Mouse (Mus musculus): ENCODE data around the gene Gpat3. TPM values are rescaled to one million over a fixed set of nuclear protein-coding genes. Genes with fewer than 3 reads are reported as not detected.
A peak's percentile ranks its signal among the peaks of the same experiment; 100 is the strongest.

Gene Gpat3
- polyA plus RNA-seq, 1 experiment from 2014 or later: 1.5 TPM

GRCm38 (mm10) chr5:100912366-100912765 is 66.9 kb downstream of the Gpat3 start:
- DNase-seq (ENCODE audit: low spot score): peak; percentile 36
- H3K4me3 ChIP-seq (ENCODE audit: low read depth, low read length): no peak overlapping the region
- H3K9me3 ChIP-seq (ENCODE audit: control insufficient read depth, low read length): no peaks in the 10 kb centered on the region
- H3K4me2 ChIP-seq (ENCODE audit: low read depth, low read length): no peak overlapping the region
- ATAC-seq (ENCODE audit: low read depth): peak; percentile 30; the same call in 1 of the 2 replicates
- no peaks in the 10 kb centered on the region for H3K4me1 ChIP-seq (ENCODE audit: control insufficient read depth, insufficient read depth, low read length)
- no peak overlapping the region for H3K9ac ChIP-seq (ENCODE audit: low read depth, low read length)
- no peaks in the 10 kb centered on the region for H3K36me3 ChIP-seq (ENCODE audit: control insufficient read depth, insufficient read depth, low read length)
- WGBS: 64% methylated on average over 7 of the region's 7 CpGs
- no peak overlapping the region for H3K27ac ChIP-seq (replicated peaks; ENCODE audit: low read depth, low read length)
- peaks cover 6% of the 10 kb centered on the region; the same call in 1 of the 2 replicates for H3K27me3 ChIP-seq (replicated peaks; ENCODE audit: control insufficient read depth, insufficient read depth, low read length)

- Histone ChIP-seq H3K9ac (ENCODE audit: low read depth, low read length) (no peak overlapping the region), H3K36me3 (ENCODE audit: control insufficient read depth, insufficient read depth, low read length) (no peaks in the 10 kb centered on the region), H3K27me3 (replicated peaks; ENCODE audit: control insufficient read depth, insufficient read depth, low read length) (peaks cover 6% of the 10 kb centered on the region; the same call in 1 of the 2 replicates), H3K4me2 (ENCODE audit: low read depth, low read length) (no peak overlapping the region), H3K4me3 (ENCODE audit: low read depth, low read length) (no peak overlapping the region), H3K4me1 (ENCODE audit: control insufficient read depth, insufficient read depth, low read length) (no peaks in the 10 kb centered on the region), H3K9me3 (ENCODE audit: control insufficient read depth, low read length) (no peaks in the 10 kb centered on the region), H3K27ac (replicated peaks; ENCODE audit: low read depth, low read length) (no peak overlapping the region)
- WGBS: 51% methylated on average over 9 of the region's 9 CpGs
- DNase-seq (ENCODE audit: low spot score): no peak
- no peak for ATAC-seq (ENCODE audit: low read depth)
Measured at GRCm38 (mm10) chr5:100913274-100913673, 67.8 kb downstream of the Gpat3 start.

- ATAC-seq (ENCODE audit: low read depth): no peak
- Histone ChIP-seq H3K4me3 (ENCODE audit: low read depth, low read length) (no peak overlapping the region), H3K27me3 (replicated peaks; ENCODE audit: control insufficient read depth, insufficient read depth, low read length) (peaks cover 6% of the 10 kb centered on the region; the same call in 1 of the 2 replicates), H3K36me3 (ENCODE audit: control insufficient read depth, insufficient read depth, low read length) (no peaks in the 10 kb centered on the region), H3K4me2 (ENCODE audit: low read depth, low read length) (no peak overlapping the region), H3K9ac (ENCODE audit: low read depth, low read length) (no peak overlapping the region), H3K9me3 (ENCODE audit: control insufficient read depth, low read length) (no peaks in the 10 kb centered on the region), H3K4me1 (ENCODE audit: control insufficient read depth, insufficient read depth, low read length) (no peaks in the 10 kb centered on the region), H3K27ac (replicated peaks; ENCODE audit: low read depth, low read length) (no peak overlapping the region)
- WGBS: 19% methylated on average over 7 of the region's 7 CpGs
- peak; percentile 87 for DNase-seq (ENCODE audit: low spot score)
Measured at GRCm38 (mm10) chr5:100914989-100915388, 69.5 kb downstream of the Gpat3 start.

GRCm38 (mm10) chr5:100915411-100915810 is 69.9 kb downstream of the Gpat3 start:
- Histone ChIP-seq H3K36me3 (ENCODE audit: control insufficient read depth, insufficient read depth, low read length) (no peaks in the 10 kb centered on the region), H3K9ac (ENCODE audit: low read depth, low read length) (no peak overlapping the region), H3K27me3 (replicated peaks; ENCODE audit: control insufficient read depth, insufficient read depth, low read length) (peaks cover 6% of the 10 kb centered on the region; the same call in 1 of the 2 replicates), H3K27ac (replicated peaks; ENCODE audit: low read depth, low read length) (no peak overlapping the region), H3K9me3 (ENCODE audit: control insufficient read depth, low read length) (no peaks in the 10 kb centered on the region), H3K4me1 (ENCODE audit: control insufficient read depth, insufficient read depth, low read length) (no peaks in the 10 kb centered on the region), H3K4me3 (ENCODE audit: low read depth, low read length) (no peak overlapping the region), H3K4me2 (ENCODE audit: low read depth, low read length) (no peak overlapping the region)
- ATAC-seq (ENCODE audit: low read depth) (no peak), DNase-seq (ENCODE audit: low spot score) (no peak)
- WGBS: 42% methylated on average over 5 of the region's 5 CpGs

GRCm38 (mm10) chr5:100916416-100916815 is 70.9 kb downstream of the Gpat3 start:
- ATAC-seq (ENCODE audit: low read depth): no peak
- H3K9ac ChIP-seq (ENCODE audit: low read depth, low read length): no peak overlapping the region
- DNase-seq (ENCODE audit: low spot score): no peak
- no peaks in the 10 kb centered on the region for H3K9me3 ChIP-seq (ENCODE audit: control insufficient read depth, low read length)
- no peak overlapping the region for H3K4me2 ChIP-seq (ENCODE audit: low read depth, low read length)
- H3K4me3 ChIP-seq (ENCODE audit: low read depth, low read length): no peak overlapping the region
- H3K36me3 ChIP-seq (ENCODE audit: control insufficient read depth, insufficient read depth, low read length): no peaks in the 10 kb centered on the region
- H3K4me1 ChIP-seq (ENCODE audit: control insufficient read depth, insufficient read depth, low read length): no peaks in the 10 kb centered on the region
- WGBS: 67% methylated on average over 8 of the region's 8 CpGs
- H3K27me3 ChIP-seq (replicated peaks; ENCODE audit: control insufficient read depth, insufficient read depth, low read length): peaks cover 6% of the 10 kb centered on the region
- no peak overlapping the region for H3K27ac ChIP-seq (replicated peaks; ENCODE audit: low read depth, low read length)

GRCm38 (mm10) chr5:100917252-100917774 is 71.8 kb downstream of the Gpat3 start:
- H3K9me3 ChIP-seq (ENCODE audit: control insufficient read depth, low read length): no peaks in the 10 kb centered on the region
- no peak overlapping the region for H3K9ac ChIP-seq (ENCODE audit: low read depth, low read length)
- H3K27me3 ChIP-seq (replicated peaks; ENCODE audit: control insufficient read depth, insufficient read depth, low read length): peaks cover 6% of the 10 kb centered on the region
- no peak overlapping the region for H3K27ac ChIP-seq (replicated peaks; ENCODE audit: low read depth, low read length)
- H3K4me2 ChIP-seq (ENCODE audit: low read depth, low read length): no peak overlapping the region
- peak; percentile 37; the same call in 1 of the 2 replicates for ATAC-seq (ENCODE audit: low read depth)
- no peaks in the 10 kb centered on the region for H3K36me3 ChIP-seq (ENCODE audit: control insufficient read depth, insufficient read depth, low read length)
- H3K4me3 ChIP-seq (ENCODE audit: low read depth, low read length): no peak overlapping the region
- no peaks in the 10 kb centered on the region for H3K4me1 ChIP-seq (ENCODE audit: control insufficient read depth, insufficient read depth, low read length)
- WGBS: 22% methylated on average over 15 of the region's 15 CpGs
- peak; percentile 20 for DNase-seq (ENCODE audit: low spot score)

- Histone ChIP-seq H3K4me1 (ENCODE audit: control insufficient read depth, insufficient read depth, low read length) (no peaks in the 10 kb centered on the region), H3K9ac (ENCODE audit: low read depth, low read length) (no peak overlapping the region), H3K36me3 (ENCODE audit: control insufficient read depth, insufficient read depth, low read length) (no peaks in the 10 kb centered on the region), H3K27ac (replicated peaks; ENCODE audit: low read depth, low read length) (no peak overlapping the region), H3K4me3 (ENCODE audit: low read depth, low read length) (no peak overlapping the region), H3K9me3 (ENCODE audit: control insufficient read depth, low read length) (no peaks in the 10 kb centered on the region), H3K27me3 (replicated peaks; ENCODE audit: control insufficient read depth, insufficient read depth, low read length) (peaks cover 6% of the 10 kb centered on the region), H3K4me2 (ENCODE audit: low read depth, low read length) (no peak overlapping the region)
- DNase-seq (ENCODE audit: low spot score) (peak; percentile 72), ATAC-seq (ENCODE audit: low read depth) (0 out of 2 replicates have a peak, but pooled peaks have one; percentile 55)
- 15% methylated on average over 9 of the region's 9 CpGs for WGBS
Measured at GRCm38 (mm10) chr5:100919069-100919468, 73.6 kb downstream of the Gpat3 start.

- Histone ChIP-seq H3K4me3 (ENCODE audit: low read depth, low read length) (no peak overlapping the region), H3K9ac (ENCODE audit: low read depth, low read length) (no peak overlapping the region), H3K36me3 (ENCODE audit: control insufficient read depth, insufficient read depth, low read length) (no peaks in the 10 kb centered on the region), H3K4me2 (ENCODE audit: low read depth, low read length) (no peak overlapping the region), H3K9me3 (ENCODE audit: control insufficient read depth, low read length) (no peaks in the 10 kb centered on the region), H3K4me1 (ENCODE audit: control insufficient read depth, insufficient read depth, low read length) (no peaks in the 10 kb centered on the region), H3K27me3 (replicated peaks; ENCODE audit: control insufficient read depth, insufficient read depth, low read length) (no peaks in the 10 kb centered on the region), H3K27ac (replicated peaks; ENCODE audit: low read depth, low read length) (no peak overlapping the region)
- DNase-seq (ENCODE audit: low spot score) (no peak), ATAC-seq (ENCODE audit: low read depth) (no peak)
- whole genome bisulfite sequencing: 71% methylated on average over 2 of the region's 2 CpGs
Measured at GRCm38 (mm10) chr5:100929698-100930097, 84.2 kb downstream of the Gpat3 start.

GRCm38 (mm10) chr5:100943716-100944115 is 98.2 kb downstream of the Gpat3 start:
- no peaks in the 10 kb centered on the region for H3K27me3 ChIP-seq (replicated peaks; ENCODE audit: control insufficient read depth, insufficient read depth, low read length)
- no peaks in the 10 kb centered on the region for H3K36me3 ChIP-seq (ENCODE audit: control insufficient read depth, insufficient read depth, low read length)
- H3K4me2 ChIP-seq (ENCODE audit: low read depth, low read length): no peak overlapping the region
- no peaks in the 10 kb centered on the region for H3K4me1 ChIP-seq (ENCODE audit: control insufficient read depth, insufficient read depth, low read length)
- H3K4me3 ChIP-seq (ENCODE audit: low read depth, low read length): no peak overlapping the region
- WGBS: 74% methylated on average over 11 of the region's 11 CpGs
- H3K27ac ChIP-seq (replicated peaks; ENCODE audit: low read depth, low read length): no peak overlapping the region
- H3K9me3 ChIP-seq (ENCODE audit: control insufficient read depth, low read length): no peaks in the 10 kb centered on the region
- DNase-seq (ENCODE audit: low spot score) (no peak), ATAC-seq (ENCODE audit: low read depth) (no peak)
- H3K9ac ChIP-seq (ENCODE audit: low read depth, low read length): no peak overlapping the region
